Mouse (Mus musculus): ENCODE results near the gene Tjap1. TPM values are rescaled to one million over a fixed set of nuclear protein-coding genes. Genes with fewer than 3 reads are reported as not detected.

Gene Tjap1
- 31.4 and 35.5 TPM in 2 replicates for polyA plus RNA-seq (2015; fragmentation: Nextera tagmentation; extraction: Ambion mirVana)

- Histone ChIP-seq H3K4me1 (replicated peaks; ENCODE audit: control insufficient read depth, insufficient read depth, low read length) (peaks cover 15% of the 10 kb centered on the region), H3K27ac (ENCODE audit: low read length) (peak within 1 kb of the TSS; percentile 45), H3K36me3 (ENCODE audit: control insufficient read depth, insufficient read depth) (no peaks in the 10 kb centered on the region; the same call in 1 of the 2 replicates), H3K9me3 (ENCODE audit: control insufficient read depth, low read length) (no peaks in the 10 kb centered on the region), H3K4me3 (replicated peaks; ENCODE audit: low read length) (peak within 1 kb of the TSS; percentile 56), H3K9ac (replicated peaks; ENCODE audit: low read depth, low read length) (peak within 1 kb of the TSS; percentile 70), H3K4me2 (ENCODE audit: low read length) (peak within 1 kb of the TSS; percentile 96), H3K27me3 (replicated peaks; ENCODE audit: control insufficient read depth, insufficient read depth, low read length) (no peaks in the 10 kb centered on the region)
- peak; percentile 99 for ATAC-seq
- WGBS = under 1% methylated on average over 37 of the region's 37 CpGs
These were observed at the start of gene Tjap1 for GRCm38 (mm10) chr17:46282483-46283123. TSS of gene Tjap1 (minus strand) at chr17:46283026.

DNA sequence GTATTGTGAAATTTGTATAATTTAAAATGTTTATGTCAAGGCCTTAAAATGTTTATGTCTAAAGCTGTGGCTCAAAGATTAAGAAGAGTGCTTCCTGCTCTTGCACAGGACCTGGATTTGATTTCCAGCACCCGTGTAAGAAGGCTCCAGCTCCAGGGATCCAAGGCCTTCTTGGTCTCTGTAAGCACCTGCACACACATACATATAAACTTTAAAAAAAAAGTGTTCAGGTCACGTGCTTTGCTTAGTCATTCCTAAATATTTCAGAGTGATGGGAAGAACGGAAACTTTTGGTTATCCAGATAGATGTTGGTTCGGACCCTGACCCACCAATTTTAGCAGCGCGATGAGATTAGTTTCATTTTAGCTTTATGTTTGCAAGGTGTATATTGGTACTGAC, 45.9 kb upstream of the Tjap1 start:
- Histone ChIP-seq H3K4me3 (replicated peaks; ENCODE audit: low read length) (peak overlapping the region; percentile 82; the same call in 1 of the 2 replicates), H3K36me3 (ENCODE audit: control insufficient read depth, insufficient read depth) (no peaks in the 10 kb centered on the region), H3K27ac (ENCODE audit: low read length) (peak overlapping the region; percentile 55), H3K4me2 (ENCODE audit: low read length) (peak overlapping the region; percentile 87), H3K9me3 (ENCODE audit: control insufficient read depth, low read length) (no peaks in the 10 kb centered on the region), H3K4me1 (replicated peaks; ENCODE audit: control insufficient read depth, insufficient read depth, low read length) (peaks cover 10% of the 10 kb centered on the region), H3K9ac (replicated peaks; ENCODE audit: low read depth, low read length) (0 out of 2 replicates have a peak overlapping the region, but pooled peaks have one; percentile 26), H3K27me3 (replicated peaks; ENCODE audit: control insufficient read depth, insufficient read depth, low read length) (no peaks in the 10 kb centered on the region)
- ATAC-seq = no peak
- 69% methylated on average over 6 of the region's 6 CpGs for WGBS

DNA sequence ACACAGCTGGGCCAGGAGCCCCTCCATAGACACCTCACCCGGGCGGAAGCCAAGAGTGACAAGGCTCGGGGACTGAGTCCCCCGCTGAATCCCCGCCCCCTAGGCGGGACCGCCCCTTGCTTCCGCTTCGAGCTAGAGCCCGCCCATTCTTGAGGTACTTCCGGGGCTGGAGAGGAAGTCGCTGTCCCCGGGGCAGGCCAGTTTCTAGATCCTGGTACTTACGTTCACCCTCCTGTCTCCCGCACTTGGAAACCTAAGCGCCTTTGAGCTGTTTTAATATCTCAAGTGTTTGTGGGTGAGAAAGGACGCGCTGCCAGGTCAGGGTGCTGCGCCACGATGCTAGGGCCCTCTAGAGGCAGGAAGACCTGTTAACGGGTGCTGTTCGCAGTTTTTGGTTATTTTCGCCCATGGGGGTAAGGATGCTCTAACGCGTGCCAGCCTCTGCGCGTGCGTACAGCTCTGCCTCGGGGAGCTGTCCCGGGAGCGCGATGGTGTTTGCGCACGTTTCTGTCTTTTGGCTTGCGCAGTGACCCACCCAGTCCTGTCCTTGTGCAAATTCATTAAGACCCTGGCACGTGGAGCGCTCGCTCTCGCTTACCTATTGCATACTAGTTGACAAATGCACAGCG, 45.2 kb upstream of the Tjap1 start, which contains the start of gene Abcc10:
Gene Abcc10, minus strand, starts transcription at position 447 of the 629 bp plus-strand sequence.
- WGBS = under 1% methylated on average over 40 of the region's 40 CpGs
- Histone ChIP-seq H3K4me3 (replicated peaks; ENCODE audit: low read length) (peak within 1 kb of the TSS; percentile 82), H3K27me3 (replicated peaks; ENCODE audit: control insufficient read depth, insufficient read depth, low read length) (no peaks in the 10 kb centered on the region), H3K4me1 (replicated peaks; ENCODE audit: control insufficient read depth, insufficient read depth, low read length) (peaks cover 10% of the 10 kb centered on the region), H3K9me3 (ENCODE audit: control insufficient read depth, low read length) (no peaks in the 10 kb centered on the region), H3K9ac (replicated peaks; ENCODE audit: low read depth, low read length) (peak within 1 kb of the TSS; percentile 92), H3K36me3 (ENCODE audit: control insufficient read depth, insufficient read depth) (no peaks in the 10 kb centered on the region), H3K4me2 (ENCODE audit: low read length) (peak within 1 kb of the TSS; percentile 87), H3K27ac (ENCODE audit: low read length) (peak within 1 kb of the TSS; percentile 89)
- peak; percentile 99 for ATAC-seq

GRCm38 (mm10) chr17:46327413-46327905, 44.6 kb upstream of the Tjap1 start:
- H3K9ac ChIP-seq (replicated peaks; ENCODE audit: low read depth, low read length) = peak overlapping the region; percentile 92
- peak overlapping the region; percentile 82 for H3K4me3 ChIP-seq (replicated peaks; ENCODE audit: low read length)
- no peaks in the 10 kb centered on the region for H3K9me3 ChIP-seq (ENCODE audit: control insufficient read depth, low read length)
- 3% methylated on average over 27 of the region's 27 CpGs for WGBS
- no peaks in the 10 kb centered on the region for H3K27me3 ChIP-seq (replicated peaks; ENCODE audit: control insufficient read depth, insufficient read depth, low read length)
- H3K27ac ChIP-seq (ENCODE audit: low read length) = peak overlapping the region; percentile 89
- peaks cover 10% of the 10 kb centered on the region for H3K4me1 ChIP-seq (replicated peaks; ENCODE audit: control insufficient read depth, insufficient read depth, low read length)
- no peaks in the 10 kb centered on the region for H3K36me3 ChIP-seq (ENCODE audit: control insufficient read depth, insufficient read depth)
- H3K4me2 ChIP-seq (ENCODE audit: low read length) = peak overlapping the region; percentile 87
- no peak for ATAC-seq

GRCm38 (mm10) chr17:46322046-46322823, 39.4 kb upstream of the Tjap1 start:
- no peak overlapping the region for H3K9ac ChIP-seq (replicated peaks; ENCODE audit: low read depth, low read length)
- WGBS = 90% methylated on average over 14 of the region's 14 CpGs
- peaks cover 4% of the 10 kb centered on the region for H3K4me1 ChIP-seq (replicated peaks; ENCODE audit: control insufficient read depth, insufficient read depth, low read length)
- no peaks in the 10 kb centered on the region for H3K9me3 ChIP-seq (ENCODE audit: control insufficient read depth, low read length)
- no peak for ATAC-seq
- H3K27me3 ChIP-seq (replicated peaks; ENCODE audit: control insufficient read depth, insufficient read depth, low read length) = no peaks in the 10 kb centered on the region
- H3K36me3 ChIP-seq (ENCODE audit: control insufficient read depth, insufficient read depth) = no peaks in the 10 kb centered on the region
- no peak overlapping the region for H3K4me2 ChIP-seq (ENCODE audit: low read length)
- H3K27ac ChIP-seq (ENCODE audit: low read length) = no peak overlapping the region
- H3K4me3 ChIP-seq (replicated peaks; ENCODE audit: low read length) = no peak overlapping the region

DNA sequence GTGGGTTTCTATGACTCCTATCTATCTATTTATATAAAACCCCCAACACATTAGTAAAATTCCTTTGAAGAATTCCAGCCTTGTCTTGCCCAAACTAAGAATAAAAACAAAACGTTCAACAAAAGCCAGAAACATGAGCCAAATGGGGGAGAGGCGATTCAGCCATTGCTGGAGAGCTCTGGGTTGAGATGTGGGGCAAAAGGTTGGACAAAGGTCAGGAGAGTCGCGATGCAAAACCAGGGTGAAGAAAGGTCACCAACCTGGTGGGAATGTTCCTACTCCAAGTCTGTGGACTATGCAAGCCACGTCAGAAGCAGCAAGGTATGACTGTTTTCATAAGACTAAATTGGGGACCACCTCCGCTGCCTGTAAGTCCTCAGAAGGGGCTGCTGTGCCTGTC, 37.7 kb upstream of the Tjap1 start:
- no peak overlapping the region for H3K9ac ChIP-seq (replicated peaks; ENCODE audit: low read depth, low read length)
- ATAC-seq = no peak
- no peak overlapping the region for H3K27ac ChIP-seq (ENCODE audit: low read length)
- H3K27me3 ChIP-seq (replicated peaks; ENCODE audit: control insufficient read depth, insufficient read depth, low read length) = no peaks in the 10 kb centered on the region
- 84% methylated on average over 6 of the region's 6 CpGs for WGBS
- no peaks in the 10 kb centered on the region for H3K9me3 ChIP-seq (ENCODE audit: control insufficient read depth, low read length)
- H3K4me1 ChIP-seq (replicated peaks; ENCODE audit: control insufficient read depth, insufficient read depth, low read length) = no peaks in the 10 kb centered on the region
- H3K36me3 ChIP-seq (ENCODE audit: control insufficient read depth, insufficient read depth) = no peaks in the 10 kb centered on the region
- H3K4me3 ChIP-seq (replicated peaks; ENCODE audit: low read length) = no peak overlapping the region
- H3K4me2 ChIP-seq (ENCODE audit: low read length) = no peak overlapping the region

DNA sequence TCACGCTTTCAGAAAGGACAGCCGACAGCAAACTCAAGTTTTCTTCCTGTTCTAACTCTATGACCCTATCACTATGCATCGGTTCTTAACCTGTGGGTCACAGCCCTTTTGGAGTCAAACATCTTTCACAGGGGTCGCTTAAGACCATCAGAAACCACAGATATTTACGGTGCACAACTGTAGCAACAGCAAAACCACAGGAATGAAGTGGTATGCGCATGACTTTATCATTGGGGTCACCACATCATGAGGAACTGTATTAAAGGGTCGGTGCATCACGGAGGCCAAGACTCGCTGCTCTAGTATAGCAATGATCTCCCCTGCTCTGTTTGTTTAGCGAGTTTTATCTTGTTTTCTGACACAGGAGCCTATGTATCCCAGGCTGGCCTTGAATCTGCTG, 33.0 kb upstream of the Tjap1 start:
- Histone ChIP-seq H3K9ac (replicated peaks; ENCODE audit: low read depth, low read length) (no peak overlapping the region), H3K9me3 (ENCODE audit: control insufficient read depth, low read length) (no peaks in the 10 kb centered on the region), H3K4me3 (replicated peaks; ENCODE audit: low read length) (no peak overlapping the region), H3K27ac (ENCODE audit: low read length) (no peak overlapping the region), H3K4me2 (ENCODE audit: low read length) (no peak overlapping the region), H3K36me3 (ENCODE audit: control insufficient read depth, insufficient read depth) (no peaks in the 10 kb centered on the region), H3K27me3 (replicated peaks; ENCODE audit: control insufficient read depth, insufficient read depth, low read length) (no peaks in the 10 kb centered on the region), H3K4me1 (replicated peaks; ENCODE audit: control insufficient read depth, insufficient read depth, low read length) (no peaks in the 10 kb centered on the region)
- no peak for ATAC-seq
- 92% methylated on average over 10 of the region's 10 CpGs for WGBS

GRCm38 (mm10) chr17:46313135-46313715, 30.4 kb upstream of the Tjap1 start:
- no peak overlapping the region for H3K27ac ChIP-seq (ENCODE audit: low read length)
- H3K36me3 ChIP-seq (ENCODE audit: control insufficient read depth, insufficient read depth) = no peaks in the 10 kb centered on the region
- H3K9ac ChIP-seq (replicated peaks; ENCODE audit: low read depth, low read length) = no peak overlapping the region
- H3K27me3 ChIP-seq (replicated peaks; ENCODE audit: control insufficient read depth, insufficient read depth, low read length) = no peaks in the 10 kb centered on the region
- no peak for ATAC-seq
- H3K4me3 ChIP-seq (replicated peaks; ENCODE audit: low read length) = no peak overlapping the region
- 88% methylated on average over 9 of the region's 9 CpGs for WGBS
- no peaks in the 10 kb centered on the region for H3K9me3 ChIP-seq (ENCODE audit: control insufficient read depth, low read length)
- H3K4me2 ChIP-seq (ENCODE audit: low read length) = no peak overlapping the region
- H3K4me1 ChIP-seq (replicated peaks; ENCODE audit: control insufficient read depth, insufficient read depth, low read length) = no peaks in the 10 kb centered on the region

DNA sequence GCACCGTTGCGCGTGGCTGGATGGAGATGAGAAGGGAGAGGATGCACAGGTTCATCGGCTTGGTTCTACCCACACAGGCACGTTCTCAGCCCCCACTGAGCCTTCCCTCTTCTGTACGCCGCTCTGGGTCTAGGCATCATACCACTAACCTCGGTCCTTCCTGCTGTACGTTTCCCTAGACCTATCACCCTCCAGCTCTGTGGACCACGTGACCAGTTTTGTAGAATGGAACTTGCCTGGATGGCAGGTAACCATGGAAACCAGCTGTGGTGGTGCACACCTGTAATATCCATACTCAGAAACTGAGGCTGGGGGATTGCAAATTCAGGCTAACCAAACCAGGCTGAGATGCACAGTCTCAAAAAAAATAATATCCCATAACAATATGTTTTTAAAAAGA, 27.7 kb upstream of the Tjap1 start:
- H3K9ac ChIP-seq (replicated peaks; ENCODE audit: low read depth, low read length) = no peak overlapping the region
- no peaks in the 10 kb centered on the region for H3K9me3 ChIP-seq (ENCODE audit: control insufficient read depth, low read length)
- H3K27me3 ChIP-seq (replicated peaks; ENCODE audit: control insufficient read depth, insufficient read depth, low read length) = no peaks in the 10 kb centered on the region
- H3K4me3 ChIP-seq (replicated peaks; ENCODE audit: low read length) = no peak overlapping the region
- no peak for ATAC-seq
- 86% methylated on average over 10 of the region's 10 CpGs for WGBS
- H3K27ac ChIP-seq (ENCODE audit: low read length) = no peak overlapping the region
- H3K4me2 ChIP-seq (ENCODE audit: low read length) = no peak overlapping the region
- H3K4me1 ChIP-seq (replicated peaks; ENCODE audit: control insufficient read depth, insufficient read depth, low read length) = no peaks in the 10 kb centered on the region
- no peaks in the 10 kb centered on the region for H3K36me3 ChIP-seq (ENCODE audit: control insufficient read depth, insufficient read depth)

All from forebrain, embryonic 16.5 days (tissue).